Mouse (Mus musculus) left cerebral cortex, adult 2 months (tissue): ENCODE results near the gene Mrps34. TPM values are rescaled to one million over a fixed set of nuclear protein-coding genes. Genes with fewer than 3 reads are reported as not detected.
"Not testable (repeated sequence)": the region's sequence is repeated elsewhere in the genome, so short reads cannot be mapped to it uniquely, and the experiment has no call there.

ENCODE experiments used
- DNase-seq, 2 experiments: peaks; one replicate each; pipeline ENCODE4 v3.0.0; 2021 to 2022; ENCODE audit warnings: low spot score in 2 of 2, mixed read lengths in 1 of 2; ENCODE audit errors: extremely low spot score in 1 of 2
- H3K27ac ChIP-seq: fragments of 200-600 bp; 2 replicates; pipeline ENCODE4 v1.8.1; 2022
- H3K4me3 ChIP-seq: fragments of 200-600 bp; 2 replicates; pipeline ENCODE4 v1.8.1; 2022
- CTCF ChIP-seq: fragments of 200-600 bp; IDR thresholded peaks from 2 replicates; pipeline ENCODE4 v1.8.1; 2022; ENCODE audit warnings: antibody characterized with exemption, mild to moderate bottlenecking, moderate library complexity
- intact Hi-C: fragments of 180-260 bp; cut with DNase I; formaldehyde crosslinking; loops from one replicate; pipeline ENCODE4 v1.15.1; 2025
- total RNA-seq, 2 experiments: library from RNA; stranded (reverse); gene quantifications; 2 replicates each; pipeline ENCODE4 v1.2.3; 2021

Mrps34 gene
- total RNA-seq, 2 experiments from 2014 or later, result 67.6 to 72.1 TPM

GRCm38 (mm10) chr17:24913984-24914383, 19.1 kb downstream of the Mrps34 start:
- Histone ChIP-seq H3K27ac (no peak overlapping the region), H3K4me3 (no peak overlapping the region)
- no peak for DNase-seq
- intact Hi-C loops, result no loop called here
- no peak for TF ChIP-seq CTCF

- no peak overlapping the region for H3K4me3 ChIP-seq
- no peak for DNase-seq
- no peak for TF ChIP-seq CTCF
- intact Hi-C loops, result no loop called here
- H3K27ac ChIP-seq, result no peak overlapping the region
These were observed 28.3 kb downstream of the Mrps34 start for GRCm38 (mm10) chr17:24923246-24923645.

- DNase-seq, result no peak
These were observed 34.6 kb downstream of the Mrps34 start for GRCm38 (mm10) chr17:24929506-24929905.

GRCm38 (mm10) chr17:24932431-24932830, 37.5 kb downstream of the Mrps34 start:
- DNase-seq, result no peak
- intact Hi-C loops, result no loop called here
- no peak overlapping the region for H3K27ac ChIP-seq
- no peak overlapping the region for H3K4me3 ChIP-seq
- TF ChIP-seq CTCF, result no peak

More at GRCm38 (mm10) chr17:24929506-24929905, 34.6 kb downstream of the Mrps34 start:
- no peak overlapping the region for H3K27ac ChIP-seq
- H3K4me3 ChIP-seq, result no peak overlapping the region
- no peak for TF ChIP-seq CTCF
- intact Hi-C loops, result no loop called here

- no peak for DNase-seq
- H3K4me3 ChIP-seq, result no peak overlapping the region
- no peak overlapping the region for H3K27ac ChIP-seq
- intact Hi-C loops, result no loop called here
- TF ChIP-seq CTCF, result no peak
These were observed 38.2 kb downstream of the Mrps34 start for GRCm38 (mm10) chr17:24933163-24933562.

GRCm38 (mm10) chr17:24934926-24935325, 40.0 kb downstream of the Mrps34 start:
- H3K27ac ChIP-seq, result no peak overlapping the region
- intact Hi-C loops, result no loop called here
- DNase-seq, result no peak
- TF ChIP-seq CTCF, result no peak
- peak overlapping the region; percentile 68 for H3K4me3 ChIP-seq

- no peak for TF ChIP-seq CTCF
- no peak for DNase-seq
- Histone ChIP-seq H3K4me3 (peak overlapping the region; percentile 68), H3K27ac (peak overlapping the region; percentile 91)
- intact Hi-C loops, result no loop called here
These were observed 40.8 kb downstream of the Mrps34 start for GRCm38 (mm10) chr17:24935666-24936065.

GRCm38 (mm10) chr17:24936259-24937237, 41.6 kb downstream of the Mrps34 start, which contains the start of gene Mapk8ip3:
TSS of gene Mapk8ip3 (minus strand) at chr17:24936977.
- Histone ChIP-seq H3K27ac (peak within 1 kb of the TSS; percentile 91), H3K4me3 (peak within 1 kb of the TSS; percentile 68)
- intact Hi-C loops, result no loop called here
- TF ChIP-seq CTCF, result no peak; the same call in 1 of the 2 replicates
- peak; percentile 95 to 96 for DNase-seq

GRCm38 (mm10) chr17:24937266-24937665, 42.4 kb downstream of the Mrps34 start:
- intact Hi-C loops, result no loop called here
- peak overlapping the region; percentile 68 for H3K4me3 ChIP-seq
- TF ChIP-seq CTCF, result peak; percentile 28

GRCm38 (mm10) chr17:24942453-24942852, 47.5 kb downstream of the Mrps34 start:
- peak; percentile 24 to 31 for DNase-seq
- H3K4me3 ChIP-seq, H3K27ac ChIP-seq: not testable (repeated sequence)
- intact Hi-C loops, result loop anchor here (2.0 kb wide), 1 partner anchor 74 kb away; the partner anchor contains the start of gene Ift140
- TF ChIP-seq CTCF, result peak; percentile 69

More at GRCm38 (mm10) chr17:24937266-24937665, 42.4 kb downstream of the Mrps34 start:
- peak overlapping the region; percentile 91 for H3K27ac ChIP-seq
- DNase-seq, result no peak

- peak; percentile 27 to 54 for DNase-seq
- peak overlapping the region; percentile 66; the same call in 1 of the 2 replicates for H3K27ac ChIP-seq
- TF ChIP-seq CTCF, result no peak
- no peak overlapping the region for H3K4me3 ChIP-seq
- intact Hi-C loops, result loop anchor here (2.0 kb wide), 1 partner anchor 74 kb away; the partner anchor contains the start of gene Ift140
These were observed 48.1 kb downstream of the Mrps34 start for GRCm38 (mm10) chr17:24943036-24943435.

- H3K27ac ChIP-seq, result peak overlapping the region; percentile 66; the same call in 1 of the 2 replicates
- H3K4me3 ChIP-seq, DNase-seq: not testable (repeated sequence)
- intact Hi-C loops, result loop anchor here (2.0 kb wide), 1 partner anchor 73 kb away; the partner anchor contains the start of gene Ift140
These were observed 48.7 kb downstream of the Mrps34 start for GRCm38 (mm10) chr17:24943589-24943988.

Other genes with a start within 250 kb of the Mrps34 start
- 10 to 100 TPM; 50.2 to 51.0 TPM for gene Slc9a3r2, start 244.8 kb upstream of the Mrps34 start, total RNA-seq
- 1 to 10 TPM in 1 of 2 experiments, under 1 TPM in 1; 0.58 to 1.4 TPM for gene Npw, start 236.7 kb upstream of the Mrps34 start, total RNA-seq
- 10 to 100 TPM; 41.6 to 49.0 TPM for gene Zfp598, start 225.4 kb upstream of the Mrps34 start, total RNA-seq
- gene Syngr3, start 205.2 kb upstream of the Mrps34 start, total RNA-seq, result 100 to 1,000 TPM; 177 to 188 TPM
- gene Gfer, start 199.0 kb upstream of the Mrps34 start, total RNA-seq, result 10 to 100 TPM; 20.0 to 23.2 TPM
- gene Noxo1, start 198.9 kb upstream of the Mrps34 start, total RNA-seq, result 1 to 10 TPM; 3.2 to 3.9 TPM
- 10 to 100 TPM; 24.7 to 26.4 TPM for gene Tbl3, start 187.5 kb upstream of the Mrps34 start, total RNA-seq
- gene Rnf151, start 177.1 kb upstream of the Mrps34 start, total RNA-seq, result 1 to 10 TPM in 1 of 2 experiments, not detected in 1; 1.1 TPM
- gene Rps2, start 177.0 kb upstream of the Mrps34 start, total RNA-seq, result 100 to 1,000 TPM; 284 to 288 TPM
- 100 to 1,000 TPM; 208 to 222 TPM for gene Ndufb10, start 170.6 kb upstream of the Mrps34 start, total RNA-seq
- under 1 TPM; 0.34 to 0.68 TPM for gene Rpl3l, start 167.3 kb upstream of the Mrps34 start, total RNA-seq
- 10 to 100 TPM; 31.8 to 34.7 TPM for gene Msrb1, start 158.5 kb upstream of the Mrps34 start, total RNA-seq
- under 1 TPM; 0.28 to 0.29 TPM for gene Hs3st6, start 142.1 kb upstream of the Mrps34 start, total RNA-seq
- gene Meiob, start 90.8 kb upstream of the Mrps34 start, total RNA-seq, result not detected
- 100 to 1,000 TPM; 129 to 141 TPM for gene Hagh, start 55.0 kb upstream of the Mrps34 start, total RNA-seq
- 10 to 100 TPM; 17.4 to 20.4 TPM for gene Fahd1, start 44.8 kb upstream of the Mrps34 start, total RNA-seq
- gene Igfals, start 29.1 kb upstream of the Mrps34 start, total RNA-seq, result not detected
- gene Nubp2, start 8.8 kb upstream of the Mrps34 start, total RNA-seq, result 10 to 100 TPM; 30.7 to 32.4 TPM
- 10 to 100 TPM; 58.6 to 63.3 TPM for gene Spsb3, start 8.5 kb upstream of the Mrps34 start, total RNA-seq
- gene Eme2, start within 50 bp of the Mrps34 start, total RNA-seq, result 10 to 100 TPM; 54.8 to 55.2 TPM
- gene Nme3, start 1.4 kb downstream of the Mrps34 start, total RNA-seq, result 10 to 100 TPM; 46.5 to 51.2 TPM
- gene Mapk8ip3, start 41.9 kb downstream of the Mrps34 start, total RNA-seq, result 100 to 1,000 TPM; 390 to 407 TPM
- 1 to 10 TPM; 5.3 to 6.9 TPM for gene Jpt2, start 65.6 kb downstream of the Mrps34 start, total RNA-seq
- 10 to 100 TPM; 31.9 to 33.9 TPM for gene Cramp1l, start 120.7 kb downstream of the Mrps34 start, total RNA-seq
- 10 to 100 TPM; 17.9 to 21.0 TPM for gene Ift140, start 121.0 kb downstream of the Mrps34 start, total RNA-seq
- 10 to 100 TPM in 1 of 2 experiments, 1 to 10 TPM in 1; 9.5 to 11.1 TPM for gene Tmem204, start 188.5 kb downstream of the Mrps34 start, total RNA-seq
- gene Telo2, start 220.9 kb downstream of the Mrps34 start, total RNA-seq, result 10 to 100 TPM; 25.8 to 30.7 TPM
- under 1 TPM; 0.33 to 0.63 TPM for gene Ptx4, start 225.6 kb downstream of the Mrps34 start, total RNA-seq
- gene Clcn7, start 238.3 kb downstream of the Mrps34 start, total RNA-seq, result 10 to 100 TPM; 48.5 to 53.9 TPM